Mouse (Mus musculus) c-Kit-positive CD71-positive TER-119-positive erythroid progenitor cells, embryonic 14.5 days (primary cell): ENCODE measurements around the gene Syce1.

ENCODE experiments used
- DNase-seq: peaks from one replicate; pipeline ENCODE4 v3.0.0-alpha.2; 2013; ENCODE audit warnings: low spot score

Syce1 gene

GRCm38 (mm10) chr7:140787406-140788052, at the start of gene Syce1:
Gene Syce1, minus strand, starts transcription at chr7:140787852.
- no peak for DNase-seq

GRCm38 (mm10) chr7:140836243-140837115, 48.8 kb upstream of the Syce1 start:
- DNase-seq = no peak

- no peak for DNase-seq
Observed at GRCm38 (mm10) chr7:140835758-140836087, 48.1 kb upstream of the Syce1 start.

GRCm38 (mm10) chr7:140834968-140835757, 47.5 kb upstream of the Syce1 start, which contains the start of gene Urah:
Gene Urah, plus strand, starts transcription at chr7:140835018.
- no peak for DNase-seq

GRCm38 (mm10) chr7:140833341-140833740, 45.7 kb upstream of the Syce1 start:
- DNase-seq = no peak

GRCm38 (mm10) chr7:140831447-140831846, 43.8 kb upstream of the Syce1 start:
- no peak for DNase-seq

- no peak for DNase-seq
Observed at GRCm38 (mm10) chr7:140828171-140828881, 40.7 kb upstream of the Syce1 start.

GRCm38 (mm10) chr7:140822731-140823130, 35.1 kb upstream of the Syce1 start:
- DNase-seq = no peak

GRCm38 (mm10) chr7:140821653-140822329, 34.1 kb upstream of the Syce1 start, which contains the start of gene Zfp941:
Gene Zfp941, minus strand, starts transcription at chr7:140822178.
- DNase-seq = peak; percentile 39

- DNase-seq = no peak
Observed at GRCm38 (mm10) chr7:140821305-140821652, 33.6 kb upstream of the Syce1 start.

GRCm38 (mm10) chr7:140820173-140820572, 32.5 kb upstream of the Syce1 start:
- no peak for DNase-seq

GRCm38 (mm10) chr7:140812850-140813249, 25.2 kb upstream of the Syce1 start:
- DNase-seq = no peak

- DNase-seq = no peak
Observed at GRCm38 (mm10) chr7:140811714-140812113, 24.1 kb upstream of the Syce1 start.

GRCm38 (mm10) chr7:140810496-140810895, 22.8 kb upstream of the Syce1 start:
- no peak for DNase-seq

GRCm38 (mm10) chr7:140805704-140806103, 18.1 kb upstream of the Syce1 start:
- peak; percentile 26 for DNase-seq

- DNase-seq = no peak
Observed at GRCm38 (mm10) chr7:140802629-140803028, 15.0 kb upstream of the Syce1 start.

- no peak for DNase-seq
Observed at GRCm38 (mm10) chr7:140798212-140798611, 10.6 kb upstream of the Syce1 start.

GRCm38 (mm10) chr7:140797619-140798018, 10.0 kb upstream of the Syce1 start:
- no peak for DNase-seq

- DNase-seq = no peak
Observed at GRCm38 (mm10) chr7:140793541-140793940, 5.9 kb upstream of the Syce1 start.

- DNase-seq = no peak
Observed at GRCm38 (mm10) chr7:140788053-140788435, 392 bp upstream of the Syce1 start.

GRCm38 (mm10) chr7:140780548-140780947, 7.1 kb downstream of the Syce1 start:
- no peak for DNase-seq
